Mouse (Mus musculus): ENCODE measurements around the gene Faim. TPM values are rescaled to one million over a fixed set of nuclear protein-coding genes. Genes with fewer than 3 reads are reported as not detected.

Faim gene
- polyA plus RNA-seq, 1 experiment from 2014 or later = 74.7 TPM

DNA sequence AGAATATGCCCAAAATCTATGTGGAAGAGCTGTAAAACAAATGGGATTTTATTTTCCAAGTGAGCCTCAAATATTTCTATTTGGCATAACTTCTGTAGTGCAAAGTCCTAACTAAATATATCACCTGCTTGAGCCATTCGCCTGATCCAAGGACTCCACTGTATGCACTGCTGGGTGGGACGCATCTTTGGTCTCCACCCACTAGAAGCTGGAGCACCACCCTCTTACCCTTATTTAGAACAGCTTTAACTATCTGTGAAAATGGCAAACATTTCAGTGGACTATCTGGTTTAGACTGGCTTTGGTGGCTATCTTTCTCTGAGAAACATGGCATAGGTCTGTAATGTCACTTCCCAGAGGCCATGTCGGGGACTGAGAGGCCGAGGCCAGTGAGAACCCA, 56.5 kb downstream of the Faim start:
- Histone ChIP-seq H3K4me1 (replicated peaks; ENCODE audit: control insufficient read depth, insufficient read depth, low read length) (no peaks in the 10 kb centered on the region), H3K36me3 (ENCODE audit: control insufficient read depth, insufficient read depth, low read length) (no peaks in the 10 kb centered on the region), H3K4me3 (ENCODE audit: low read depth, low read length) (no peak overlapping the region), H3K9ac (ENCODE audit: low read length) (no peak overlapping the region), H3K27me3 (ENCODE audit: control insufficient read depth, insufficient read depth, low read length) (no peaks in the 10 kb centered on the region), H3K27ac (ENCODE audit: low read depth, low read length) (no peak overlapping the region), H3K4me2 (ENCODE audit: low read depth, low read length, severe bottlenecking) (no peak overlapping the region), H3K9me3 (ENCODE audit: control insufficient read depth, low read length) (no peaks in the 10 kb centered on the region)
- no peak for DNase-seq (ENCODE audit: low spot score)
- ATAC-seq (replicated peaks; ENCODE audit: low FRiP score) = no peak
- WGBS = 91% methylated on average over 4 of the region's 4 CpGs

- no peak overlapping the region for H3K4me3 ChIP-seq (ENCODE audit: low read depth, low read length)
- no peaks in the 10 kb centered on the region for H3K36me3 ChIP-seq (ENCODE audit: control insufficient read depth, insufficient read depth, low read length)
- no peaks in the 10 kb centered on the region for H3K9me3 ChIP-seq (ENCODE audit: control insufficient read depth, low read length)
- no peak for ATAC-seq (replicated peaks; ENCODE audit: low FRiP score)
- no peak overlapping the region for H3K4me2 ChIP-seq (ENCODE audit: low read depth, low read length, severe bottlenecking)
- no peak overlapping the region for H3K27ac ChIP-seq (ENCODE audit: low read depth, low read length)
- no peak for DNase-seq (ENCODE audit: low spot score)
- no peaks in the 10 kb centered on the region for H3K4me1 ChIP-seq (replicated peaks; ENCODE audit: control insufficient read depth, insufficient read depth, low read length)
- WGBS = 88% methylated on average over 8 of the region's 8 CpGs
- H3K9ac ChIP-seq (ENCODE audit: low read length) = no peak overlapping the region
- no peaks in the 10 kb centered on the region for H3K27me3 ChIP-seq (ENCODE audit: control insufficient read depth, insufficient read depth, low read length)
Observed at GRCm38 (mm10) chr9:99044761-99045160, 58.6 kb downstream of the Faim start.

- Histone ChIP-seq H3K4me1 (replicated peaks; ENCODE audit: control insufficient read depth, insufficient read depth, low read length) (no peaks in the 10 kb centered on the region), H3K4me2 (ENCODE audit: low read depth, low read length, severe bottlenecking) (no peak overlapping the region), H3K27ac (ENCODE audit: low read depth, low read length) (no peak overlapping the region), H3K27me3 (ENCODE audit: control insufficient read depth, insufficient read depth, low read length) (no peaks in the 10 kb centered on the region), H3K4me3 (ENCODE audit: low read depth, low read length) (no peak overlapping the region), H3K9ac (ENCODE audit: low read length) (no peak overlapping the region), H3K36me3 (ENCODE audit: control insufficient read depth, insufficient read depth, low read length) (no peaks in the 10 kb centered on the region), H3K9me3 (ENCODE audit: control insufficient read depth, low read length) (no peaks in the 10 kb centered on the region)
- 79% methylated on average over 1 of the region's 1 CpGs for WGBS
- ATAC-seq (replicated peaks; ENCODE audit: low FRiP score) (no peak), DNase-seq (ENCODE audit: low spot score) (no peak)
Observed at GRCm38 (mm10) chr9:99048724-99049250, 62.6 kb downstream of the Faim start.

- ATAC-seq (replicated peaks; ENCODE audit: low FRiP score) = no peak
- Histone ChIP-seq H3K4me2 (ENCODE audit: low read depth, low read length, severe bottlenecking) (no peak overlapping the region), H3K9ac (ENCODE audit: low read length) (no peak overlapping the region), H3K9me3 (ENCODE audit: control insufficient read depth, low read length) (no peaks in the 10 kb centered on the region), H3K4me1 (replicated peaks; ENCODE audit: control insufficient read depth, insufficient read depth, low read length) (no peaks in the 10 kb centered on the region), H3K27me3 (ENCODE audit: control insufficient read depth, insufficient read depth, low read length) (no peaks in the 10 kb centered on the region), H3K27ac (ENCODE audit: low read depth, low read length) (no peak overlapping the region), H3K36me3 (ENCODE audit: control insufficient read depth, insufficient read depth, low read length) (no peaks in the 10 kb centered on the region), H3K4me3 (ENCODE audit: low read depth, low read length) (no peak overlapping the region)
- DNase-seq (ENCODE audit: low spot score) = no peak
- WGBS = 82% methylated on average over 6 of the region's 6 CpGs
Observed at GRCm38 (mm10) chr9:99049760-99050159, 63.6 kb downstream of the Faim start.

Other genes with a start within 250 kb of the Faim start
- not detected in 2 replicates for gene Prr23a1, start 143.9 kb upstream of the Faim start, polyA plus RNA-seq (2014; fragmentation: Nextera tagmentation; extraction: Ambion mirVana)
- not detected in 2 replicates for gene Prr23a2, start 129.9 kb upstream of the Faim start, polyA plus RNA-seq (2014; fragmentation: Nextera tagmentation; extraction: Ambion mirVana)
- gene Prr23a3, start 121.6 kb upstream of the Faim start, polyA plus RNA-seq (2014; fragmentation: Nextera tagmentation; extraction: Ambion mirVana) = not detected in 2 replicates
- not detected in 2 replicates for gene 7420426K07Rik, start 83.3 kb upstream of the Faim start, polyA plus RNA-seq (2014; fragmentation: Nextera tagmentation; extraction: Ambion mirVana)
- 1.7 and 3.1 TPM in 2 replicates for gene Foxl2, start 31.1 kb upstream of the Faim start, polyA plus RNA-seq (2014; fragmentation: Nextera tagmentation; extraction: Ambion mirVana)
- gene Gm1123, start 49.3 kb downstream of the Faim start, polyA plus RNA-seq (2014; fragmentation: Nextera tagmentation; extraction: Ambion mirVana) = not detected in 2 replicates
- gene Pik3cb, start 154.2 kb downstream of the Faim start, polyA plus RNA-seq (2014; fragmentation: Nextera tagmentation; extraction: Ambion mirVana) = 1.6 and 1.7 TPM in 2 replicates

All from forebrain, embryonic 11.5 days (tissue).